ENCODE assay signal across 10 mouse cellular contexts in the genomic region with DNA sequence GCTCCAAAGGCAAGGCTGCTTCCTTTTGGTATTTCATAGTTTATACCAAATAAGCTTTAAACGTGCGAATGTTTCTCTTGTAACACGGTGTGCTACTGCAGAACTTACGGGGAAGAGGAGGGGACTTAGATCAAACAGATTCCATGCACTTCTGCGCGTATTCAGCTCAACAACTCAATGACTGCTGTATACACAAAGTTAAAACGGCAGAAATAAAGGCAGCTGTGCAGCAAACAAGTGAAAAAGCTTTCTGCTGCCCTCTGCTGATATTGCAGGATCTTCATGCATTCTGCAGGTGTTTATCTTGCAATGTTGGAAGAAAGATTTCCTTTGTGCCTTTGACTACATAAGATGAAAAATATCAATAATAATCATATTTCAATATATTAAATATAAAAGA.
DNase-seq lines count a peak whose midpoint lies in the region; ATAC-seq and TF ChIP-seq lines count a peak whose summit lies in the region.
"Had no signal": no experiment of that assay in that cellular context is flagged by ENCODE, and none has a peak within 500 bp of the region (broad histone marks: within the 10 kb centered on the region; RNA-seq: fewer than 3 reads in every experiment).

No protein-coding gene starts in this region.

- H3K36me3 ChIP-seq in midbrain, embryonic 15.5 days (replicated peaks), result no peaks in the 10 kb centered on the region
- no peaks in the 10 kb centered on the region for H3K36me3 ChIP-seq in midbrain, embryonic 10.5 days
- H3K36me3 ChIP-seq in stomach, postnatal 0 days (ENCODE audit: control insufficient read depth, insufficient read depth, low read length), result no peaks in the 10 kb centered on the region
- H3K36me3 ChIP-seq: limb, embryonic 12.5 days had no signal

- no peak for DNase-seq in gastrocnemius, adult 2 months
- no peak for DNase-seq in gastrocnemius, postnatal 10 days
- no peak for DNase-seq in midbrain, embryonic 10.5 days (ENCODE audit: low spot score)
- peak; percentile 19 to 74 for DNase-seq in layer of hippocampus, adult 18-20 months (ENCODE audit: low spot score in 2 of 2)
- DNase-seq in stomach, postnatal 0 days (ENCODE audit: low spot score), result no peak
- DNase-seq in heart, postnatal 25 days (ENCODE audit: low spot score), result no peak
- DNase-seq in cerebellum, adult 2 months, result no peak

- H3K9ac ChIP-seq in midbrain, embryonic 15.5 days, result no peak overlapping the region
- no peak overlapping the region for H3K9ac ChIP-seq in stomach, postnatal 0 days (ENCODE audit: low read length)
- H3K9ac ChIP-seq: limb, embryonic 12.5 days had no signal

- H3K9me3 ChIP-seq in midbrain, embryonic 15.5 days, result no peaks in the 10 kb centered on the region
- H3K9me3 ChIP-seq in midbrain, embryonic 10.5 days (replicated peaks), result no peaks in the 10 kb centered on the region
- H3K9me3 ChIP-seq in stomach, postnatal 0 days (ENCODE audit: control insufficient read depth, low read length), result no peaks in the 10 kb centered on the region
- H3K9me3 ChIP-seq: limb, embryonic 12.5 days had no signal

- H3K27me3 ChIP-seq in midbrain, embryonic 15.5 days (replicated peaks), result no peaks in the 10 kb centered on the region
- no peaks in the 10 kb centered on the region for H3K27me3 ChIP-seq in midbrain, embryonic 10.5 days (ENCODE audit: low read depth, poor library complexity, severe bottlenecking)
- H3K27me3 ChIP-seq in stomach, postnatal 0 days (ENCODE audit: control insufficient read depth, insufficient read depth, low read length), result no peaks in the 10 kb centered on the region
- H3K27me3 ChIP-seq in cerebellum, adult 2 months (ENCODE audit: control insufficient read depth, insufficient read depth, low read length), result no peaks in the 10 kb centered on the region
- H3K27me3 ChIP-seq: limb, embryonic 12.5 days had no signal

- no peak for TF ChIP-seq EP300 in stomach, postnatal 0 days (optimal IDR thresholded peaks at IDR 0.05)

- TF ChIP-seq CTCF in gastrocnemius, adult 2 months (IDR thresholded peaks at IDR 0.05), result peak; percentile 12; the same call in 1 of the 2 replicates
- TF ChIP-seq CTCF in stomach, postnatal 0 days (IDR thresholded peaks at IDR 0.05; ENCODE audit: low read depth), result peak; percentile 62
- TF ChIP-seq CTCF in cerebellum, adult 2 months (IDR thresholded peaks at IDR 0.05; ENCODE audit: borderline replicate concordance, insufficient read depth, low read depth, low read length), result no peak

- H3K4me2 ChIP-seq in midbrain, embryonic 15.5 days, result 0 out of 2 replicates have a peak overlapping the region, but pooled peaks have one; percentile 11
- H3K4me2 ChIP-seq in stomach, postnatal 0 days (replicated peaks; ENCODE audit: low read depth), result no peak overlapping the region; the same call in 1 of the 2 replicates
- H3K4me2 ChIP-seq: limb, embryonic 12.5 days had no signal

- WGBS in midbrain, embryonic 15.5 days, result 30% methylated on average over 7 of the region's 7 CpGs
- WGBS in midbrain, embryonic 10.5 days, result 64% methylated on average over 7 of the region's 7 CpGs
- WGBS in stomach, postnatal 0 days, result 16% methylated on average over 7 of the region's 7 CpGs
- WGBS in cerebellum, adult 2 months, result 50% methylated on average over 7 of the region's 7 CpGs

- no peak for ATAC-seq in midbrain, embryonic 15.5 days (replicated peaks)
- no peak for ATAC-seq in stomach, postnatal 0 days (ENCODE audit: low FRiP score, low TSS enrichment)
- ATAC-seq: CD4-positive, CD25-positive, alpha-beta regulatory T cell, adult 4 months had no signal

- no peak overlapping the region for H3K4me3 ChIP-seq in gastrocnemius, adult 2 months
- H3K4me3 ChIP-seq in midbrain, embryonic 15.5 days, result no peak overlapping the region
- H3K4me3 ChIP-seq in midbrain, embryonic 10.5 days, result no peak overlapping the region
- H3K4me3 ChIP-seq in stomach, postnatal 0 days (ENCODE audit: low read depth, low read length), result no peak overlapping the region
- H3K4me3 ChIP-seq in cerebellum, adult 2 months (replicated peaks; ENCODE audit: insufficient read depth, low read depth, low read length), result no peak overlapping the region
- H3K4me3 ChIP-seq: limb, embryonic 12.5 days had no signal

- no peak overlapping the region for H3K27ac ChIP-seq in gastrocnemius, adult 2 months
- H3K27ac ChIP-seq in midbrain, embryonic 15.5 days, result no peak overlapping the region
- no peak overlapping the region for H3K27ac ChIP-seq in midbrain, embryonic 10.5 days (replicated peaks)
- no peak overlapping the region for H3K27ac ChIP-seq in stomach, postnatal 0 days (replicated peaks)
- H3K27ac ChIP-seq in cerebellum, adult 2 months (ENCODE audit: insufficient read depth, low read length), result no peak overlapping the region
- H3K27ac ChIP-seq: limb, embryonic 12.5 days had no signal

- H3K4me1 ChIP-seq in midbrain, embryonic 15.5 days, result no peaks in the 10 kb centered on the region
- no peaks in the 10 kb centered on the region for H3K4me1 ChIP-seq in midbrain, embryonic 10.5 days
- H3K4me1 ChIP-seq in stomach, postnatal 0 days (replicated peaks; ENCODE audit: control insufficient read depth, insufficient read depth), result no peaks in the 10 kb centered on the region
- H3K4me1 ChIP-seq in cerebellum, adult 2 months (ENCODE audit: control insufficient read depth, insufficient read depth, low read length), result no peaks in the 10 kb centered on the region
- H3K4me1 ChIP-seq: limb, embryonic 12.5 days had no signal

- intact Hi-C loops in gastrocnemius, adult 2 months (cut with DNase I), result no loop called here
- intact Hi-C loops in heart, postnatal 25 days (cut with DNase I), result no loop called here

- TF ChIP-seq POLR2A in cerebellum, adult 2 months (IDR thresholded peaks at IDR 0.05; ENCODE audit: borderline replicate concordance, insufficient read depth, low read length), result no peak

Comparison
In these comparisons a context has a peak if more than half of its experiments do, and no peak if none do; other contexts are left out.
1. DNase-seq: peak in layer of hippocampus, adult 18-20 months (2 of 2); none in gastrocnemius, adult 2 months (single experiment), gastrocnemius, postnatal 10 days (single experiment), midbrain, embryonic 10.5 days (single experiment), stomach, postnatal 0 days (single experiment), heart, postnatal 25 days (single experiment) and cerebellum, adult 2 months (0 of 2).